Mouse (Mus musculus) kidney, embryonic 14.5 days (tissue): ENCODE measurements around the gene Mrps12. TPM values are rescaled to one million over a fixed set of nuclear protein-coding genes. Genes with fewer than 3 reads are reported as not detected.
"Not testable (repeated sequence)": the region's sequence is repeated elsewhere in the genome, so short reads cannot be mapped to it uniquely, and the experiment has no call there.

ENCODE experiments used
- ATAC-seq: fragments of 200-750 bp; cut with Nextera tagmentation; 2 replicates; pipeline ENCODE4 v1.8.0; 2017; ENCODE audit warnings: moderate number of reproducible peaks, mild to moderate bottlenecking, moderate TSS enrichment, moderate library complexity; ENCODE audit not compliant: low FRiP score, low TSS enrichment
- H3K27ac ChIP-seq: fragments of 300-500 bp; sonication (generic); 2 replicates; pipeline ENCODE4 v1.5.1; 2014; ENCODE audit warnings: low read depth, mild to moderate bottlenecking, low read length, moderate library complexity, mixed read lengths
- H3K27me3 ChIP-seq: fragments of 300-500 bp; sonication (generic); 2 replicates; pipeline ENCODE4 v1.6.1; 2014; ENCODE audit warnings: mild to moderate bottlenecking, low read length; ENCODE audit not compliant: control insufficient read depth, insufficient read depth
- H3K36me3 ChIP-seq: fragments of 300-500 bp; sonication (generic); 2 replicates; pipeline ENCODE4 v1.6.1; 2014; ENCODE audit warnings: low read length, mixed read lengths; ENCODE audit not compliant: control insufficient read depth, insufficient read depth
- H3K4me1 ChIP-seq: fragments of 300-500 bp; sonication (generic); 2 replicates; pipeline ENCODE4 v1.6.1; 2014; ENCODE audit warnings: low read length, mixed read lengths; ENCODE audit not compliant: control insufficient read depth, insufficient read depth
- H3K4me2 ChIP-seq: fragments of 300-500 bp; sonication (generic); replicated peaks from 2 replicates; pipeline ENCODE4 v1.6.1; 2014; ENCODE audit warnings: low read depth, mild to moderate bottlenecking, low read length
- H3K4me3 ChIP-seq: fragments of 300-500 bp; sonication (generic); 2 replicates; pipeline ENCODE4 v1.5.1; 2014; ENCODE audit warnings: mild to moderate bottlenecking, low read length
- H3K9ac ChIP-seq: fragments of 300-500 bp; sonication (generic); 2 replicates; pipeline ENCODE4 v1.6.1; 2014; ENCODE audit warnings: low read depth, mild to moderate bottlenecking, low read length, moderate library complexity
- H3K9me3 ChIP-seq: fragments of 300-500 bp; sonication (generic); 2 replicates; pipeline ENCODE4 v1.6.1; 2016; ENCODE audit warnings: low read length; ENCODE audit not compliant: control insufficient read depth
- WGBS: fragments of 180-500 bp; shearing (Covaris S2); extraction: QIAGEN DNeasy Blood & Tissue Kit; methylation state at CpG from one replicate; pipeline ENCODE4 v1.1.7; 2014; 5-methylcytosine and 5-hydroxymethylcytosine counted together
- polyA plus RNA-seq: library from polyadenylated mRNA; unstranded; fragments of >200 nt; fragmentation: Nextera tagmentation; extraction: Ambion mirVana; gene quantifications from 2 replicates; pipeline ENCODE4 v1.2.1, GENCODE M21; 2014

The Mrps12 gene
- polyA plus RNA-seq, 1 experiment from 2014 or later, result 157 TPM

DNA sequence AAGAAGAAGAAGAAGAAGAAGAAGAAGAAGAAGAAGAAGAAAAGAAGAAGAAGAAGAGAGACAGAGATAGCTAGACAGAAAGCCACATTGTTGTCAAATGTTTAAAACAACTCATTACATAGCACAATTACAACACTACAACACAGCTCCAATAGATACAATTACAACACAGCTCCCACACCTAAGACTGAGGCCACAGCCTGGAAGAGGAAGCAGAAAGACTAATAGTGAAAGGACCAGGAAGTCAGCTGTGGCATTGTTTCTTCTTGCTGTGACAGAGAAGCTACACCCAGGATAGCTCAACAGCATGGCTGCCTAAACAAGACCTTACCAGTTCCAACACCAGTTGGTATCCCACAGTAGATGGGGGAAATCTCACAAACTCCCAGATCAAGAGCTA, 32.2 kb downstream of the Mrps12 start:
- H3K36me3 ChIP-seq, result no peaks in the 10 kb centered on the region
- no peaks in the 10 kb centered on the region for H3K27me3 ChIP-seq
- no peak for ATAC-seq
- no peaks in the 10 kb centered on the region for H3K9me3 ChIP-seq
- H3K27ac ChIP-seq, result no peak overlapping the region
- no peak overlapping the region for H3K9ac ChIP-seq
- H3K4me2 ChIP-seq, result no peak overlapping the region
- H3K4me3 ChIP-seq, result no peak overlapping the region
- 0 out of 2 replicates have a peak, but pooled peaks cover 2% of the 10 kb centered on the region for H3K4me1 ChIP-seq

DNA sequence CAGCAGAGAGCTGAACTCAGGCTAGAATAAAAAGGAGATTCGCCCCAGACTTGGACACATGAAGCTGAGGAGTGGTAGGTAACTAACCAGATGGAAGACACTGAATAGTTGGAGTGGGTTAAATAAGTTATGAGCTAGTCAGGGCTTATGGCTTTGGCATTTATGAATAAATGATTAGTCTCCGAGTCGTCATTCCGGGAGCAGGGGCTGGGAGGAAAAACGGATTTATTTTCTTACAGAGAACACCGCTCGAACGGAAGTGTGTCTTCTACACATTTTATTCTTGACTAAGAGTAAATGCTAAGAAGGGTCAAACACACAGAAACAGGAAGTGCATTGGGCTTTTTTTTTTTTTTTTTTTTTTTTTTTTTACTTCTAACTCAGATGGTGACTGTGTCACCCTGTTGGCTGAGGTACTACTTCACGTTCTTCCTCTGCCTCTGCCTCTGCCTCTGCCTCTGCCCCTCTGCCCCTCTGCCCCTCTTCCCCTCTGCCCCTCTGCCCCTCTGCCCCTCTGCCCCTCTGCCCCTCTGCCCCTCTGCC, 38.9 kb downstream of the Mrps12 start:
- Histone ChIP-seq H3K27ac (no peak overlapping the region), H3K4me1 (no peaks in the 10 kb centered on the region), H3K4me2 (no peak overlapping the region), H3K4me3 (no peak overlapping the region), H3K9ac (no peak overlapping the region), H3K9me3 (0 out of 2 replicates have a peak, but pooled peaks cover 4% of the 10 kb centered on the region), H3K36me3 (no peaks in the 10 kb centered on the region), H3K27me3 (no peaks in the 10 kb centered on the region)
- WGBS, result 70% methylated on average over 9 of the region's 9 CpGs
- no peak for ATAC-seq

DNA sequence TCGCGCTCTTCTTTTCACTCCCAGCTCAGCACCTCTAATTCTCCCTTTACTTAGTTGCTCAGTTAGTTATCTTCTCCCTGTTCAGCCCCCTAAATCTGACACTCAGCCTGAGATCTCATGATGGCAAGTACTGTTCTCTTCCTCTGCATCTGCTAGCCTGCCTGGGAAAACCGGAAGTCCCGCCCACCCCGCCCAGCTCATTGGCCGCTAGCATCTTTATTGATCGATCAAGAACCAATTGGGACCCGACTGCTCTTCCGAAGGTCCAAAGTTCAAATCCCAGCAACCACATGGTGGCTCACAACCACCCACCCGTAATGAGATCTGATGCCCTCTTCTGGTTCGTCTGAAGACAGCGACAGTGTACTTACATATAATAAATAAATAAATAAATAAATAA, 40.3 kb downstream of the Mrps12 start:
- H3K4me1 ChIP-seq, ATAC-seq, H3K27ac ChIP-seq, H3K4me3 ChIP-seq, H3K4me2 ChIP-seq, H3K9me3 ChIP-seq, H3K36me3 ChIP-seq, H3K9ac ChIP-seq, H3K27me3 ChIP-seq: not testable (repeated sequence)
- WGBS, result 96% methylated on average over 12 of the region's 12 CpGs

GRCm38 (mm10) chr7:28700269-28700668, 41.4 kb downstream of the Mrps12 start:
- Histone ChIP-seq H3K9ac (no peak overlapping the region), H3K36me3 (no peaks in the 10 kb centered on the region), H3K9me3 (0 out of 2 replicates have a peak, but pooled peaks cover 4% of the 10 kb centered on the region), H3K27ac (no peak overlapping the region), H3K4me2 (no peak overlapping the region), H3K4me1 (no peaks in the 10 kb centered on the region), H3K4me3 (no peak overlapping the region), H3K27me3 (no peaks in the 10 kb centered on the region)
- ATAC-seq, result no peak
- WGBS, result 98% methylated on average over 4 of the region's 4 CpGs

- Histone ChIP-seq H3K4me3 (no peak overlapping the region), H3K9ac (no peak overlapping the region), H3K36me3 (no peaks in the 10 kb centered on the region), H3K4me1 (no peaks in the 10 kb centered on the region; the same call in 1 of the 2 replicates), H3K27me3 (no peaks in the 10 kb centered on the region), H3K27ac (no peak overlapping the region), H3K4me2 (no peak overlapping the region), H3K9me3 (0 out of 2 replicates have a peak, but pooled peaks cover 4% of the 10 kb centered on the region)
- no peak for ATAC-seq
- WGBS, result 96% methylated on average over 11 of the region's 11 CpGs
Observed at GRCm38 (mm10) chr7:28697277-28697676, 44.3 kb downstream of the Mrps12 start.

- Histone ChIP-seq H3K4me2 (no peak overlapping the region), H3K27me3 (no peaks in the 10 kb centered on the region), H3K9ac (no peak overlapping the region), H3K9me3 (no peaks in the 10 kb centered on the region), H3K4me3 (no peak overlapping the region), H3K27ac (no peak overlapping the region), H3K4me1 (no peaks in the 10 kb centered on the region; the same call in 1 of the 2 replicates), H3K36me3 (no peaks in the 10 kb centered on the region)
- WGBS, result 61% methylated on average over 8 of the region's 8 CpGs
- ATAC-seq, result no peak
Observed at GRCm38 (mm10) chr7:28694966-28695511, 46.6 kb downstream of the Mrps12 start.

DNA sequence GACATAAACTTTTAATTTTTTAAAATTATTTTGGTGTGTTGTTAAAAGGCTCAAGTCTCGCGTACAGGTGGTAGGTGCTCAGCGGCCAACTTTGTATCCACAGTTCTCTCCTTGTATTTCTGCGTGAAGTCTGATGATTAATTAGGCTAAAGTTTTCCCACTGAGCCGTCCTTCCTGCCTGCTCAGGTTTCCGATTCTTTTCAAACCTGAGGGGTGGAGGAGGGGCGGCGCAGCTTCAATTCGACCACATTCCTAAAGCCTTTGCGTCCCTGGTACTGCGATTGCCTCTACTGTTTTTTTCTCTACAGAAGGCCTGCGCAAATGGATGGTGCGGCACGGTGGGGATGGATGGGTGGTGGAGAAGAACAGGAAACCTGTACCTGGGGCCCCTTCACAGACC, 47.2 kb downstream of the Mrps12 start:
- H3K9me3 ChIP-seq, result no peaks in the 10 kb centered on the region
- 6% methylated on average over 14 of the region's 14 CpGs for WGBS

DNA sequence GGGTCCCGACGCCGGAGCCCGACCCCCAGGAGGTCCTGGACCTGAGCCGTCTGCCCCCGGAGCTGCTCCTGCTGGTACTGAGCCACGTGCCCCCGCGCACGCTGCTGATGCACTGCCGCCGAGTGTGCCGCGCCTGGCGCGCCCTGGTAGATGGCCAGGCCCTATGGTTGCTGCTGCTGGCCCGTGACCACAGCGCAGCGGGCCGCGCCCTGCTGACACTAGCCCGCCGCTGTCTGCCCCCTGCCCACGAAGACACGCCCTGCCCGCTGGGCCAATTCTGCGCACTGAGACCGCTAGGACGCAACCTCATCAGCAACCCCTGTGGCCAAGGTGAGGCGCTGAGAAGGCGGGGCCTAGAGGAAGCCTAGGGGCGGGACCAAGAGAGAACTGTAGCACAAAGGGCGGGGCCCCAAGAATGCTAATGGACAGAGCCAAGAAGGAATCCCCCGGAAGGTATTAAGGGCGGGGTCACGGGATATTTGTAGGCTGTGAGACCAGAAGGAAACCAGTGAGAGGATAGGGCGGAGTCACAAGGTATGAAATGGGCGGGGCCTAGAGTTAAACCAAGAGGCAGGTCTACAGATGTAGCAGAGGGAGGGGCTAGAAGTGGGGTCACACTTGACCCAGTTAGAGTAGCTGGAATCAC, 48.2 kb downstream of the Mrps12 start:
- Histone ChIP-seq H3K4me3 (peak overlapping the region; percentile 55), H3K9me3 (no peaks in the 10 kb centered on the region), H3K27me3 (no peaks in the 10 kb centered on the region), H3K27ac (0 out of 2 replicates have a peak overlapping the region, but pooled peaks have one; percentile 4), H3K9ac (peak overlapping the region; percentile 47), H3K4me2 (peak overlapping the region; percentile 82), H3K36me3 (no peaks in the 10 kb centered on the region), H3K4me1 (no peaks in the 10 kb centered on the region; the same call in 1 of the 2 replicates)
- peak; percentile 86 for ATAC-seq
- 3% methylated on average over 36 of the region's 38 CpGs for WGBS

More for the DNA sequence above, 47.2 kb downstream of the Mrps12 start:
- H3K4me3 ChIP-seq, result peak overlapping the region; percentile 4; the same call in 1 of the 2 replicates
- peak overlapping the region; percentile 34 for H3K4me2 ChIP-seq
- ATAC-seq, result no peak
- no peaks in the 10 kb centered on the region for H3K27me3 ChIP-seq
- no peaks in the 10 kb centered on the region; the same call in 1 of the 2 replicates for H3K4me1 ChIP-seq
- H3K9ac ChIP-seq, result no peak overlapping the region
- H3K27ac ChIP-seq, result no peak overlapping the region
- no peaks in the 10 kb centered on the region for H3K36me3 ChIP-seq
